Mouse (Mus musculus) forebrain, embryonic 10.5 days (tissue): ENCODE measurements around the gene Ndufs5. TPM values are rescaled to one million over a fixed set of nuclear protein-coding genes. Genes with fewer than 3 reads are reported as not detected.
A peak's percentile ranks its signal among the peaks of the same experiment; 100 is the strongest.

ENCODE experiments used
- DNase-seq: peaks from one replicate; pipeline ENCODE4 v3.0.0-alpha.2; 2017; ENCODE audit warnings: low spot score; ENCODE audit errors: extremely low spot score
- H3K27ac ChIP-seq: fragments of 300-500 bp; sonication (generic); 2 replicates; pipeline ENCODE4 v1.5.1; 2016; ENCODE audit warnings: mild to moderate bottlenecking
- H3K27me3 ChIP-seq: fragments of 300-500 bp; sonication (generic); 2 replicates; pipeline ENCODE4 v1.6.1; 2016; ENCODE audit warnings: mild to moderate bottlenecking; ENCODE audit not compliant: poor library complexity, severe bottlenecking
- H3K36me3 ChIP-seq: fragments of 300-500 bp; sonication (generic); replicated peaks from 2 replicates; pipeline ENCODE4 v1.6.1; 2016; ENCODE audit warnings: mild to moderate bottlenecking, moderate library complexity
- H3K4me1 ChIP-seq: fragments of 300-500 bp; sonication (generic); 2 replicates; pipeline ENCODE4 v1.6.1; 2016
- H3K4me3 ChIP-seq: fragments of 300-500 bp; sonication (generic); 2 replicates; pipeline ENCODE4 v1.5.1; 2016; ENCODE audit warnings: mild to moderate bottlenecking, moderate library complexity
- H3K9me3 ChIP-seq: fragments of 300-500 bp; sonication (generic); 2 replicates; pipeline ENCODE4 v1.6.1; 2016; ENCODE audit warnings: mild to moderate bottlenecking, moderate library complexity
- WGBS: fragments of 180-500 bp; shearing (Covaris S2); methylation state at CpG from one replicate; pipeline ENCODE4 v1.1.7; 2016; 5-methylcytosine and 5-hydroxymethylcytosine counted together
- polyA plus RNA-seq: library from polyadenylated mRNA; unstranded; fragments of >200 nt; fragmentation: Nextera tagmentation; extraction: Ambion mirVana; gene quantifications from 2 replicates; pipeline ENCODE4 v1.2.1, GENCODE M21; 2016

The Ndufs5 gene
- polyA plus RNA-seq = 299 and 315 TPM in 2 replicates

- H3K27ac ChIP-seq = peak within 1 kb of the TSS; percentile 89
- peaks cover 18% of the 10 kb centered on the region for H3K4me1 ChIP-seq
- peak; percentile 94 for DNase-seq
- peak within 1 kb of the TSS; percentile 87 for H3K4me3 ChIP-seq
- no peaks in the 10 kb centered on the region for H3K27me3 ChIP-seq
- peaks cover 30% of the 10 kb centered on the region for H3K36me3 ChIP-seq
- WGBS = under 1% methylated on average over 40 of the region's 40 CpGs
- no peaks in the 10 kb centered on the region for H3K9me3 ChIP-seq
Measured at GRCm38 (mm10) chr4:123717574-123718433, at the start of gene Ndufs5. Gene Ndufs5, minus strand, starts transcription at chr4:123718202.

GRCm38 (mm10) chr4:123765071-123765470 lies 47.1 kb upstream of the Ndufs5 start:
- WGBS = 87% methylated on average over 6 of the region's 6 CpGs
- Histone ChIP-seq H3K36me3 (no peaks in the 10 kb centered on the region), H3K9me3 (no peaks in the 10 kb centered on the region), H3K27me3 (no peaks in the 10 kb centered on the region), H3K4me3 (no peak overlapping the region), H3K27ac (no peak overlapping the region), H3K4me1 (no peaks in the 10 kb centered on the region)
- no peak for DNase-seq

- H3K4me1 ChIP-seq = no peaks in the 10 kb centered on the region
- no peak for DNase-seq
- no peaks in the 10 kb centered on the region for H3K36me3 ChIP-seq
- no peak overlapping the region for H3K4me3 ChIP-seq
- no peaks in the 10 kb centered on the region for H3K9me3 ChIP-seq
- no peaks in the 10 kb centered on the region for H3K27me3 ChIP-seq
- WGBS = 63% methylated on average over 4 of the region's 4 CpGs
- no peak overlapping the region for H3K27ac ChIP-seq
Measured at GRCm38 (mm10) chr4:123758306-123758705, 40.3 kb upstream of the Ndufs5 start.

- H3K27ac ChIP-seq = peak overlapping the region; percentile 92
- WGBS = 1% methylated on average over 8 of the region's 8 CpGs
Measured at GRCm38 (mm10) chr4:123750707-123751312, 32.8 kb upstream of the Ndufs5 start.

GRCm38 (mm10) chr4:123750152-123750651 lies 32.2 kb upstream of the Ndufs5 start, which contains the start of gene Akirin1:
Gene Akirin1, minus strand, starts transcription at chr4:123750345.
- Histone ChIP-seq H3K36me3 (peaks cover 10% of the 10 kb centered on the region), H3K27ac (peak within 1 kb of the TSS; percentile 92)
- under 1% methylated on average over 46 of the region's 46 CpGs for WGBS

More at GRCm38 (mm10) chr4:123750707-123751312, 32.8 kb upstream of the Ndufs5 start:
- Histone ChIP-seq H3K4me1 (peaks cover 20% of the 10 kb centered on the region), H3K9me3 (no peaks in the 10 kb centered on the region), H3K36me3 (peaks cover 8% of the 10 kb centered on the region), H3K27me3 (0 out of 2 replicates have a peak, but pooled peaks cover 10% of the 10 kb centered on the region), H3K4me3 (peak overlapping the region; percentile 93)
- DNase-seq = no peak

GRCm38 (mm10) chr4:123749484-123750130 lies 31.6 kb upstream of the Ndufs5 start:
- DNase-seq = no peak
- H3K4me3 ChIP-seq = peak overlapping the region; percentile 93
- H3K27ac ChIP-seq = peak overlapping the region; percentile 92
- H3K36me3 ChIP-seq = peaks cover 10% of the 10 kb centered on the region
- H3K9me3 ChIP-seq = no peaks in the 10 kb centered on the region
- under 1% methylated on average over 54 of the region's 55 CpGs for WGBS
- 0 out of 2 replicates have a peak, but pooled peaks cover 10% of the 10 kb centered on the region for H3K27me3 ChIP-seq
- H3K4me1 ChIP-seq = peaks cover 20% of the 10 kb centered on the region

More at GRCm38 (mm10) chr4:123750152-123750651, 32.2 kb upstream of the Ndufs5 start, which contains the start of gene Akirin1:
- Histone ChIP-seq H3K27me3 (0 out of 2 replicates have a peak, but pooled peaks cover 10% of the 10 kb centered on the region), H3K4me3 (peak within 1 kb of the TSS; percentile 93), H3K4me1 (peaks cover 20% of the 10 kb centered on the region), H3K9me3 (no peaks in the 10 kb centered on the region)
- peak; percentile 96 for DNase-seq

- peak overlapping the region; percentile 93 for H3K4me3 ChIP-seq
- H3K36me3 ChIP-seq = peaks cover 10% of the 10 kb centered on the region
- H3K27ac ChIP-seq = peak overlapping the region; percentile 92
- peaks cover 20% of the 10 kb centered on the region for H3K4me1 ChIP-seq
- H3K9me3 ChIP-seq = no peaks in the 10 kb centered on the region
- WGBS = 22% methylated on average over 10 of the region's 10 CpGs
- DNase-seq = no peak
- H3K27me3 ChIP-seq = 0 out of 2 replicates have a peak, but pooled peaks cover 10% of the 10 kb centered on the region
Measured at GRCm38 (mm10) chr4:123748726-123749415, 30.9 kb upstream of the Ndufs5 start.

GRCm38 (mm10) chr4:123745221-123745775 lies 27.3 kb upstream of the Ndufs5 start:
- Histone ChIP-seq H3K4me1 (peaks cover 15% of the 10 kb centered on the region), H3K4me3 (no peak overlapping the region), H3K36me3 (peaks cover 43% of the 10 kb centered on the region), H3K27me3 (no peaks in the 10 kb centered on the region), H3K9me3 (no peaks in the 10 kb centered on the region), H3K27ac (no peak overlapping the region)
- 96% methylated on average over 4 of the region's 4 CpGs for WGBS
- DNase-seq = no peak

- Histone ChIP-seq H3K9me3 (no peaks in the 10 kb centered on the region), H3K27me3 (no peaks in the 10 kb centered on the region), H3K4me3 (no peak overlapping the region), H3K4me1 (no peaks in the 10 kb centered on the region), H3K36me3 (peaks cover 67% of the 10 kb centered on the region), H3K27ac (no peak overlapping the region)
- no peak for DNase-seq
- WGBS = 92% methylated on average over 1 of the region's 1 CpGs
Measured at GRCm38 (mm10) chr4:123742891-123743290, 24.9 kb upstream of the Ndufs5 start.

GRCm38 (mm10) chr4:123738708-123739107 lies 20.7 kb upstream of the Ndufs5 start:
- H3K9me3 ChIP-seq = no peaks in the 10 kb centered on the region

GRCm38 (mm10) chr4:123733532-123733931 lies 15.5 kb upstream of the Ndufs5 start:
- WGBS = 94% methylated on average over 9 of the region's 9 CpGs
- peaks cover 53% of the 10 kb centered on the region for H3K36me3 ChIP-seq
- no peak for DNase-seq

More at GRCm38 (mm10) chr4:123738708-123739107, 20.7 kb upstream of the Ndufs5 start:
- Histone ChIP-seq H3K27ac (no peak overlapping the region), H3K4me3 (no peak overlapping the region), H3K27me3 (no peaks in the 10 kb centered on the region), H3K4me1 (no peaks in the 10 kb centered on the region), H3K36me3 (peaks cover 88% of the 10 kb centered on the region)
- DNase-seq = no peak
- WGBS = 91% methylated on average over 4 of the region's 4 CpGs

More at GRCm38 (mm10) chr4:123733532-123733931, 15.5 kb upstream of the Ndufs5 start:
- no peaks in the 10 kb centered on the region for H3K27me3 ChIP-seq
- H3K9me3 ChIP-seq = no peaks in the 10 kb centered on the region
- H3K27ac ChIP-seq = no peak overlapping the region
- no peaks in the 10 kb centered on the region for H3K4me1 ChIP-seq
- no peak overlapping the region for H3K4me3 ChIP-seq
